Mouse (Mus musculus) kidney, postnatal 25 days (tissue): ENCODE data around the gene Olfr467.
"Not testable (repeated sequence)": the region's sequence is repeated elsewhere in the genome, so short reads cannot be mapped to it uniquely, and the experiment has no call there.

Experiments
- DNase-seq, 2 experiments: peaks; one replicate each; pipeline ENCODE4 v3.0.0; 2021; ENCODE audit warnings: mixed read lengths in 2 of 2

Gene Olfr467

GRCm38 (mm10) chr7:107811963-107812362 is at the start of gene Olfr467:
Olfr467 (plus strand) TSS chr7:107812263.
- DNase-seq: no peak

GRCm38 (mm10) chr7:107770812-107771211 is 41.3 kb upstream of the Olfr467 start:
- no peak for DNase-seq

GRCm38 (mm10) chr7:107778216-107778615 is 33.8 kb upstream of the Olfr467 start:
- no peak for DNase-seq

- DNase-seq: peak in 1 of 2 experiments; percentile 5
Observed at GRCm38 (mm10) chr7:107779611-107780010, 32.5 kb upstream of the Olfr467 start.

- peak in 1 of 2 experiments; percentile 29 for DNase-seq
Observed at GRCm38 (mm10) chr7:107787977-107788620, 24.0 kb upstream of the Olfr467 start.

- no peak for DNase-seq
Observed at GRCm38 (mm10) chr7:107796500-107796899, 15.6 kb upstream of the Olfr467 start.

- no peak for DNase-seq
Observed at GRCm38 (mm10) chr7:107801108-107801507, 11.0 kb upstream of the Olfr467 start, which contains the start of gene Ovch2. Ovch2 (minus strand) TSS chr7:107801208.

GRCm38 (mm10) chr7:107802138-107802537 is 9.9 kb upstream of the Olfr467 start:
- DNase-seq: no peak

GRCm38 (mm10) chr7:107819442-107819841 is 7.4 kb downstream of the Olfr467 start:
- DNase-seq: no peak

- not testable (repeated sequence) for DNase-seq
Observed at GRCm38 (mm10) chr7:107823867-107824266, 11.8 kb downstream of the Olfr467 start.

GRCm38 (mm10) chr7:107825441-107825840 is 13.4 kb downstream of the Olfr467 start, which contains the start of gene Olfr469:
Olfr469 (minus strand) TSS chr7:107825541.
- not testable (repeated sequence) for DNase-seq

- peak in 1 of 2 experiments; percentile 21 for DNase-seq
Observed at GRCm38 (mm10) chr7:107841719-107842118, 29.7 kb downstream of the Olfr467 start.

- not testable (repeated sequence) for DNase-seq
Observed at GRCm38 (mm10) chr7:107847390-107847789, 35.3 kb downstream of the Olfr467 start, which contains the start of gene Olfr470. Olfr470 (minus strand) TSS chr7:107847490.
